Mouse (Mus musculus): Measurements from ENCODE around the gene Chst15. TPM values are rescaled to one million over a fixed set of nuclear protein-coding genes. Genes with fewer than 3 reads are reported as not detected.
A peak's percentile ranks its signal among the peaks of the same experiment; 100 is the strongest.

Chst15 gene
- 22.3 and 27.0 TPM in 2 replicates for polyA plus RNA-seq (2015; fragmentation: Nextera tagmentation; extraction: Ambion mirVana)

DNA sequence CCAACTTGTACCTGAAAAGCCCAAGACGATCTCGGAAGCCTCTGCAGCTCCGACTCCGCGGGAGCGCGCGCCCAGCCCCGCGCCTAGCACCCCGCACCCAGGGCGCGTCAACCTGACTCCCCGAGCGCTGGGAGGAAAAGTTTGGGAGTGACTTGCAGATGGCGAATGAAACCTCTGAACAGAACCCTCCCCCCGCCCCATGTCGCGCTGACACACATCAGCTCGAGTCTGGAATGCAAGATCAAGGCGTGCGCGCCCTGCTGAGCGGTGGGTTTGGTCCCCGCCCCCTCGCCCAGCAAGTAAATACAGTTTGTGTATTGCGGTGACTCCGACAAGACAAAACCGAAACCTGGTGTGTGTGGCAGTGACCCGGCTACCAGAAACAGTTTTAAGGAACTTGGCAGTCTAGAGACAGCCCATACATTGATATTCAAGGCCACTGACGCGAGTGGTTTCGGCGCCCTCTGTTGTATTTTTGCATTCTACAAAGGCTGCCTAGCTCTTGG lies at the start of gene Chst15:
Gene Chst15, minus strand, starts transcription at position 193 of the 506 bp plus-strand sequence.
- Histone ChIP-seq H3K9ac (peak within 1 kb of the TSS; percentile 77), H3K4me1 (replicated peaks) (peaks cover 40% of the 10 kb centered on the region), H3K4me2 (peak within 1 kb of the TSS; percentile 97), H3K27me3 (no peaks in the 10 kb centered on the region), H3K27ac (replicated peaks) (peak within 1 kb of the TSS; percentile 89), H3K9me3 (no peaks in the 10 kb centered on the region), H3K36me3 (no peaks in the 10 kb centered on the region), H3K4me3 (peak within 1 kb of the TSS; percentile 83)
- WGBS = under 1% methylated on average over 34 of the region's 34 CpGs
- ATAC-seq (ENCODE audit: low FRiP score, low read depth) = peak; percentile 31

DNA sequence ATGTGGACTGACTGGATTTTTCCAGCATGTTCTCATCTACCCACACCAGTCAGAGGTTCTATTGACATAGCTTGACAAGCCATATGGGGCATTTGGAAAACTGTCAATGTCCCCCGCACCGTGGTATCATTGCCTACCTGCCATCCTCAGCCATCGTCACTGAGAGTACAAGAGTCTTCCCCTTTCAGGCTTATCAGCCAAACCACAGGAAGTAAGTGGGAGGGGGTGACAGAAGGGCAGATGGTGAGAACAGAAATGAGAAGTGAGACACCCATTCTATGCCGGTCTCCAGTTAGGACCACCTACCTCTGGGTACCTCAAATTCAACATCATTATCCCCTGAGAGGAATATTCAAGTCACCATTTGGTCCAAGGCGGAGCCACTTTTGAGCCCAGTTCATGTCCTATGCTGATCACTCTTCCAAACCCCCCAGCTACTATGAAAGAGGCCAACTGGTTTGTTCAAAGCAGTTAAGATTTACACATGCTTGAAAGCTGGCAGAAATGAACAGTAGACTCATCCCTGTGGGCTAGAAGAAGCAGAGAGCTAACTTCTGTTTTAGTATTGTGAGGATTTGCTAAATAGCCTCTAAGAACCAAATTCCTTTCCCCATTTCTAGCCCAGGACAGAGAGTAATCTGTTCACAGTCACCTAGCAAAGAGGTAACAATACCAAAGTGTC lies 48.8 kb upstream of the Chst15 start:
- H3K9me3 ChIP-seq = no peaks in the 10 kb centered on the region
- H3K36me3 ChIP-seq = no peaks in the 10 kb centered on the region
- H3K4me2 ChIP-seq = no peak overlapping the region
- H3K27me3 ChIP-seq = no peaks in the 10 kb centered on the region
- no peak overlapping the region for H3K27ac ChIP-seq (replicated peaks)
- no peak for ATAC-seq (ENCODE audit: low FRiP score, low read depth)
- 88% methylated on average over 5 of the region's 5 CpGs for WGBS
- no peak overlapping the region for H3K9ac ChIP-seq
- H3K4me3 ChIP-seq = no peak overlapping the region
- H3K4me1 ChIP-seq (replicated peaks) = peaks cover 8% of the 10 kb centered on the region; the same call in 1 of the 2 replicates

DNA sequence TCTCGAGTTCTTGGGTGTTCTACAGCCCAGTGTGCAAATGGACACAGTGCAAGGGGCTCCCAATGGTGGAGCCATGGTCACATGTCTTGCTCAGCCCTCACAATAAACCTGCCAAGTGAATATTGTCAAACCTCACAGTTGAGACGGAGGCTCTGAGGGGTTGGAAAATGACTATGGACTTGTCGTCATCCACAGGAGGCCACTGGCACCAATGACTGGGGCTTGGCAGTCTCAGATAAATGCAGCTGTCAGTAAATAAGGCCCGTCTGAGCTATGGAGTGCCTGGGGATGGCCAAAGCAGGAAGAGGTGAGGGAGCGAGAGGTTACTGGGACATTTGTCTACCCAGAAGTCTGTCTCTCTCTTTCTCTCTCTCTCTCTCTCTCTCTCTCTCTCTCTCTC lies 48.1 kb upstream of the Chst15 start:
- H3K4me2 ChIP-seq = no peak overlapping the region
- 76% methylated on average over 5 of the region's 5 CpGs for WGBS
- no peak overlapping the region for H3K4me3 ChIP-seq

DNA sequence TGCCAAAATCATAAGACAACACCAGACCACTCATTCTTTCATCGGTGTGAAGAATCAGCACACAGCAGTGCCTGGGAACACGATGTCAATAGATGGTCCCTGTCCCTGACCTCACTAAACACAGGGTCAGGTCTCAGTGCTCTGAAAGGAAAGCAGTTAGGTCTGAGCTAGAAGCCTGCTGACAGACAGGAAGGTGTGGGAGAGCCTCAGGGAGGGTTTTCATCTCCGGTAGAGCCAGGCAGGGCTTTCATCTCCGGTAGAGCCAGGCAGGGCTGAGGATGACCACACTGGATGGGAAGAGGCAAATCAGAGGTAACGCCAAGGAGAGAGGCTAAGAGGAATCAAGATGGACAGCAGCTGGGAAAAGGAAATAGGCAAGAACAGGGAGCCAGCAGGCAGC lies 47.5 kb upstream of the Chst15 start:
- Histone ChIP-seq H3K4me2 (no peak overlapping the region), H3K9ac (no peak overlapping the region), H3K9me3 (no peaks in the 10 kb centered on the region), H3K27me3 (no peaks in the 10 kb centered on the region), H3K4me3 (no peak overlapping the region), H3K4me1 (replicated peaks) (peaks cover 8% of the 10 kb centered on the region; the same call in 1 of the 2 replicates), H3K27ac (replicated peaks) (no peak overlapping the region), H3K36me3 (no peaks in the 10 kb centered on the region)
- ATAC-seq (ENCODE audit: low FRiP score, low read depth) = no peak
- whole genome bisulfite sequencing = 72% methylated on average over 5 of the region's 5 CpGs

More for the DNA sequence above, 48.1 kb upstream of the Chst15 start:
- ATAC-seq (ENCODE audit: low FRiP score, low read depth) = no peak
- no peaks in the 10 kb centered on the region for H3K27me3 ChIP-seq
- H3K4me1 ChIP-seq (replicated peaks) = peaks cover 8% of the 10 kb centered on the region; the same call in 1 of the 2 replicates
- H3K9me3 ChIP-seq = no peaks in the 10 kb centered on the region
- H3K27ac ChIP-seq (replicated peaks) = no peak overlapping the region
- H3K9ac ChIP-seq = no peak overlapping the region
- H3K36me3 ChIP-seq = no peaks in the 10 kb centered on the region

GRCm38 (mm10) chr7:132360336-132360735 lies 43.3 kb upstream of the Chst15 start:
- 0 out of 2 replicates have a peak, but pooled peaks cover 5% of the 10 kb centered on the region for H3K4me1 ChIP-seq (replicated peaks)
- H3K9me3 ChIP-seq = no peaks in the 10 kb centered on the region
- no peak overlapping the region for H3K4me3 ChIP-seq
- H3K9ac ChIP-seq = no peak overlapping the region
- H3K36me3 ChIP-seq = no peaks in the 10 kb centered on the region
- no peak overlapping the region for H3K4me2 ChIP-seq
- H3K27me3 ChIP-seq = no peaks in the 10 kb centered on the region
- no peak overlapping the region for H3K27ac ChIP-seq (replicated peaks)
- WGBS = 67% methylated on average over 4 of the region's 4 CpGs
- no peak for ATAC-seq (ENCODE audit: low FRiP score, low read depth)

GRCm38 (mm10) chr7:132358709-132359108 lies 41.7 kb upstream of the Chst15 start:
- 62% methylated on average over 4 of the region's 4 CpGs for WGBS
- ATAC-seq (ENCODE audit: low FRiP score, low read depth) = no peak
- no peak overlapping the region for H3K27ac ChIP-seq (replicated peaks)
- no peaks in the 10 kb centered on the region for H3K36me3 ChIP-seq
- 0 out of 2 replicates have a peak, but pooled peaks cover 5% of the 10 kb centered on the region for H3K4me1 ChIP-seq (replicated peaks)
- no peak overlapping the region for H3K4me3 ChIP-seq
- no peaks in the 10 kb centered on the region for H3K27me3 ChIP-seq
- no peaks in the 10 kb centered on the region for H3K9me3 ChIP-seq
- H3K4me2 ChIP-seq = no peak overlapping the region
- H3K9ac ChIP-seq = no peak overlapping the region

DNA sequence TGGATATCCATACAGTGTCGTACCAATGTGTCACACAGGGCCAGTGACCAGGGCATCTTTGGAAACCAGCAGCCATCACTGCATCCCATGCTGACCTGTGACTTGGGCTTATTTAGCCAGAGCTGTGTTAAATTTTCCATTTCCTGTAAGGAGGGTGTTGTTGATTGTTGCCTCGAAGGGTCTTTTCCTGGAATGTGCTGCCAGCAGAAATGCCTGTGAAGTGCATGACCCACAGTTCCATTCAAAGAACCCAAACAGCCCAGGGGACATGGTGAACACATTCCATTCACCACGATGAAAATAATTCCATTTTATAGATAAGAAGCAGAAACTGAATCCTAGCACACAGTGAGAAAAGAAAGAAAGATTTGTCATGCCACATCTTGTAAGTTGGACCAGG lies 41.2 kb upstream of the Chst15 start:
- 58% methylated on average over 3 of the region's 3 CpGs for WGBS
- no peak overlapping the region for H3K27ac ChIP-seq (replicated peaks)
- no peaks in the 10 kb centered on the region for H3K27me3 ChIP-seq
- no peak for ATAC-seq (ENCODE audit: low FRiP score, low read depth)
- no peaks in the 10 kb centered on the region for H3K36me3 ChIP-seq
- no peaks in the 10 kb centered on the region for H3K9me3 ChIP-seq
- H3K4me3 ChIP-seq = no peak overlapping the region
- H3K4me2 ChIP-seq = no peak overlapping the region
- H3K4me1 ChIP-seq (replicated peaks) = 0 out of 2 replicates have a peak, but pooled peaks cover 5% of the 10 kb centered on the region
- H3K9ac ChIP-seq = no peak overlapping the region

DNA sequence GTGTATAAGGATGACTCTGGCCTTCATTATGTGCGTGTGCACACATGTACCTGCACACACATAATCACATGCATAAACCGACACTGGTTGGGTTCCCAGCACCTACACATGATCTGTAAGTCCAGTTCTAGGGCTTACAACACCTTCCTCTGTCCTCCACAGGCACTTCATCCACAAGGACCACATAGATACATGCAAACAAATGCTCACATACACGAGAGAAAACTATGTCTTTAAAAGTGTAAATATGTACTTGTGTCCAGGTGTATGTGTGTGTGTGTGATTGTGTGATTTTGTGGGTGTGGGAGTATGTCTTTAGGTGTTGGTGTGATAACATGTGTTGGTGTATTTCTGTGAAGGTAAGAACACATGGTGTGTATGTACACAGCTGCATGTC lies 40.8 kb upstream of the Chst15 start:
- H3K4me2 ChIP-seq = no peak overlapping the region
- no peak overlapping the region for H3K27ac ChIP-seq (replicated peaks)
- H3K4me1 ChIP-seq (replicated peaks) = 0 out of 2 replicates have a peak, but pooled peaks cover 5% of the 10 kb centered on the region
- no peaks in the 10 kb centered on the region for H3K27me3 ChIP-seq
- no peak overlapping the region for H3K4me3 ChIP-seq
- WGBS = 93% methylated on average over 3 of the region's 3 CpGs
- no peak overlapping the region for H3K9ac ChIP-seq
- no peak for ATAC-seq (ENCODE audit: low FRiP score, low read depth)
- no peaks in the 10 kb centered on the region for H3K9me3 ChIP-seq
- no peaks in the 10 kb centered on the region for H3K36me3 ChIP-seq

DNA sequence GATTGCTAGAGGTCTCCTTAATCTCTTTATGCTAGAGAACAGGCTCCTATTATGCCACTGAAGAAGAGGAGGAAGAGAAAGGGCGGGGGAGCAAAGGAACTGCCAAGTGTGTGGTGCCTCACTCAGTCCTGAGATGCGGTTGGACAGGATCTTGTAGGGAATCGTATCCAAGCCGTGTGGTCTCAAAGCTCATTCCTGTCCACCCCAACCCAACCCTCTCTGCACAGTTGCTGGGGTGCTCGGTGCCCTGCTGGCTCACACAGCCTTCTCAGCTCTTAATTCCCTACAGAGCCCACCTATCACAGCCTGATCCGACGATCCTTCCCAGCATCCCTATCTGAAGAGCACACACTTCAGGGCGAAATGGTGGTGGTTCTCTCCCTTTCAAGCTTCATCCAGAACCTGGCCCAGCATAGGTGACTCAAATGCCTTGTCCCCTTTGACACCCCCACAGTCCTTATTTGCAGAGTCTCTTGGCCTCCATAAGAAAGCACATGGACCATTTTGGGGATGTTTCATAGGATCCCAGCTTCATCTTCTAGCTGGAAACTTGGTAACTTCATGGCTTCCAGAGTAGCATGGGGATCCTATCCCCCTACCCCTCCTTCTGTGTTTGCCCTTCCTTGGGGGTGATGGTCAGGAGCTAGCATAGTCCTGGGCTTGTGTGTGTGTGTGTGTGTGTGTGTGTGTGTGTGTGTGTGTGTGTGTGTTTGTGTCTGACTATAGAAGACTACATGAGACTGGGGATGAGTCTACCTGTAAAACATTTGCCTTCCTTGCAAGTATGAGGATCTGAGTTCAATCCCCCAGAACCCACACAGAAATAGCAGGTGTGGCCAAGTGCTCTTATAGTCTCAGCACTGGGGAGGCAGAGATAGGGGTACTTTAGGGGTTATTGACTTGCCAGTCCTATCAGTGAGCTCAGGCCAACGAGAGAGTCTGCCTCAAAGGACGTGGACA lies 40.1 kb upstream of the Chst15 start:
- Histone ChIP-seq H3K4me2 (no peak overlapping the region), H3K27ac (replicated peaks) (no peak overlapping the region), H3K4me3 (no peak overlapping the region), H3K27me3 (no peaks in the 10 kb centered on the region), H3K9me3 (no peaks in the 10 kb centered on the region), H3K36me3 (no peaks in the 10 kb centered on the region), H3K9ac (no peak overlapping the region), H3K4me1 (replicated peaks) (no peaks in the 10 kb centered on the region)
- WGBS = 43% methylated on average over 10 of the region's 10 CpGs
- ATAC-seq (ENCODE audit: low FRiP score, low read depth) = no peak

GRCm38 (mm10) chr7:132356185-132356584 lies 39.2 kb upstream of the Chst15 start:
- no peak overlapping the region for H3K4me2 ChIP-seq
- no peaks in the 10 kb centered on the region for H3K4me1 ChIP-seq (replicated peaks)
- H3K27me3 ChIP-seq = no peaks in the 10 kb centered on the region
- no peak overlapping the region for H3K4me3 ChIP-seq
- no peaks in the 10 kb centered on the region for H3K36me3 ChIP-seq
- no peak overlapping the region for H3K27ac ChIP-seq (replicated peaks)
- ATAC-seq (ENCODE audit: low FRiP score, low read depth) = no peak
- WGBS = 18% methylated on average over 8 of the region's 8 CpGs
- H3K9me3 ChIP-seq = no peaks in the 10 kb centered on the region
- no peak overlapping the region for H3K9ac ChIP-seq

DNA sequence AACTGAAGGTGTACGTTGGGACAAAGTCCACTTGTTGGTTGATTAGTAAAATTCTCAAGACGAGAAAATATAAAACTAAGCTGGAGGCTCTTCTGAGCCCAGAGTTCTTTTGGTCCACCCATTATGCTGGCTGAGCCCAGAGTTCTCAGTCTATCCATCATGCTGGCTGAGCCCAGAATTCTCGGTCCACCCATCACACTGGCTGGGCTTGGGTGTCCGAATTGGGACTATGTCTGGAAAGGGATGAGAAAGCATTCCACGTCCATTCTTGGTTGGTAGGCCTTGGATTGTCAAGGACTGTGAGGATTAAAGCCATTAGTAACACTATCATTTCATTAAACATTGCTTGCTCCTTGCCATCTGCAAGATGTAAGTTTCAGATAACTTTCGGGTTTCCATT lies 38.7 kb upstream of the Chst15 start:
- WGBS = 73% methylated on average over 6 of the region's 6 CpGs
- no peak for ATAC-seq (ENCODE audit: low FRiP score, low read depth)
- H3K36me3 ChIP-seq = no peaks in the 10 kb centered on the region

GRCm38 (mm10) chr7:132349075-132349572 lies 32.1 kb upstream of the Chst15 start:
- no peaks in the 10 kb centered on the region for H3K36me3 ChIP-seq
- H3K4me3 ChIP-seq = no peak overlapping the region
- H3K27me3 ChIP-seq = no peaks in the 10 kb centered on the region
- H3K9me3 ChIP-seq = no peaks in the 10 kb centered on the region
- ATAC-seq (ENCODE audit: low FRiP score, low read depth) = no peak
- no peaks in the 10 kb centered on the region for H3K4me1 ChIP-seq (replicated peaks)
- H3K4me2 ChIP-seq = no peak overlapping the region
- H3K9ac ChIP-seq = no peak overlapping the region
- no peak overlapping the region for H3K27ac ChIP-seq (replicated peaks)
- 72% methylated on average over 6 of the region's 6 CpGs for WGBS

More for the DNA sequence above, 38.7 kb upstream of the Chst15 start:
- Histone ChIP-seq H3K27me3 (no peaks in the 10 kb centered on the region), H3K4me1 (replicated peaks) (no peaks in the 10 kb centered on the region), H3K9me3 (no peaks in the 10 kb centered on the region), H3K4me2 (no peak overlapping the region), H3K27ac (replicated peaks) (no peak overlapping the region), H3K9ac (no peak overlapping the region), H3K4me3 (no peak overlapping the region)
